Mouse (Mus musculus) embryonic facial prominence, embryonic 12.5 days (tissue): ENCODE measurements around the gene Atp6v1f. TPM values are rescaled to one million over a fixed set of nuclear protein-coding genes. Genes with fewer than 3 reads are reported as not detected.

ENCODE experiments used
- ATAC-seq: fragments of 200-750 bp; cut with Nextera tagmentation; 2 replicates; pipeline ENCODE4 v1.8.0; 2017; ENCODE audit not compliant: insufficient number of reproducible peaks, insufficient read depth, low FRiP score, low TSS enrichment
- H3K27ac ChIP-seq: fragments of 300-500 bp; sonication (generic); 2 replicates; pipeline ENCODE4 v1.5.1; 2016; ENCODE audit warnings: mild to moderate bottlenecking
- H3K27me3 ChIP-seq: fragments of 300-500 bp; sonication (generic); 2 replicates; pipeline ENCODE4 v1.6.1; 2016; ENCODE audit warnings: mild to moderate bottlenecking, moderate library complexity
- H3K36me3 ChIP-seq: fragments of 300-500 bp; sonication (generic); 2 replicates; pipeline ENCODE4 v1.6.1; 2016; ENCODE audit warnings: mild to moderate bottlenecking
- H3K4me1 ChIP-seq: fragments of 300-500 bp; sonication (generic); 2 replicates; pipeline ENCODE4 v1.6.1; 2016
- H3K4me2 ChIP-seq: fragments of 300-500 bp; sonication (generic); replicated peaks from 2 replicates; pipeline ENCODE4 v1.6.1; 2016; ENCODE audit warnings: mild to moderate bottlenecking, moderate library complexity
- H3K4me3 ChIP-seq: fragments of 300-500 bp; sonication (generic); 2 replicates; pipeline ENCODE4 v1.5.1; 2016; ENCODE audit warnings: mild to moderate bottlenecking
- H3K9ac ChIP-seq: fragments of 300-500 bp; sonication (generic); 2 replicates; pipeline ENCODE4 v1.6.1; 2016; ENCODE audit warnings: mild to moderate bottlenecking, moderate library complexity
- H3K9me3 ChIP-seq: fragments of 300-500 bp; sonication (generic); 2 replicates; pipeline ENCODE4 v1.6.1; 2016; ENCODE audit warnings: mild to moderate bottlenecking, moderate library complexity
- WGBS: fragments of 180-500 bp; shearing (Covaris S2); methylation state at CpG from one replicate; pipeline ENCODE4 v1.1.7; 2016; 5-methylcytosine and 5-hydroxymethylcytosine counted together
- polyA plus RNA-seq: library from polyadenylated mRNA; unstranded; fragments of >200 nt; fragmentation: Nextera tagmentation; extraction: Ambion mirVana; gene quantifications from 2 replicates; pipeline ENCODE4 v1.2.1, GENCODE M21; 2016

Atp6v1f gene
- polyA plus RNA-seq, 1 experiment from 2014 or later, result 196 TPM

DNA sequence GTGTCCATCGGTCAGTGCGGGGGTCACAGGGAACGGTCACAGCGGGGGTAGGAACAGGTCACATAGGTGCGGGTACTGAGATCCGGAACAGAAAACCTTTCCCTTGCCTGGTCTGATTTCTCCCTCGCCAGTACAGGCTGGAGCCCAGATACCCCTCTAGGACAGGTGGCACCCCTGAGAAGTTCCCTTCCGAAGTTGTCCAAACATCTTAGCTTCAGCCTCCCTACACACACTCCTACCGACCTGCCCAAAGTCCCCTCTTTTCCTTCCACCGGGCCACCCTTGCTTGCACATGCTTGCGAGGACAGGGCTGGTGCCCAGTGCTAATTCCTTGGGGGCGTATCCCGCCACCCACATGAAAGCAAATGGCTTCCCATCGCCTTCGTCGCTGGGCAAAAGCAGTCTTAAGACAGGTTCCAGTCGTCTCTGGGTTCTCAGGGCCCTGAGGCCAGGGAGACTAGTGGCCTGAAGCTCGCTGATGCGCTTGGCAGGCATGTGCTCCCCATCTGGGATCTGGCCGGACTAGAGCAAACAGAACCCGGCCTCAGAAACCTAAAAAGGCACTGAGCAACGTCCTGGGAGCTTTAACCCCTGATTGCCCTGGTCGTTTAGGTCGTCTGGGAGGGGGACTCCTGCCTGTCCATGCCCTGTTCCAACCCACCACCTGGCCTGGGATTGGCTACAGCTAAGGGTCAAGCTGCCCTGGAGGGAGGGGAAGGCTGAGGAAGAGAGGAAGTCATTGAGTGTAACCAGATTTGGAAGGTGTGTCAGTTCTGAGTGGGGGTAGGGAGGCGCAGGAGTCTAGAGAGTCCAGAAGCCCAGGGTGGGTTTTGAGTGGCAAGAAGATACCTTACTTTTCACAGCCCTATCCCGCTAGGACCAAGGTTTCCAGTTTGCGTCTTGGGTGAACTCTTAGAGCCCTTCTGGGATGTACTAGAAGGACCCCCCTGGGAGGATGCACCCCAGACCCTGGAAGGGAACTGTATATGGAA, 33.4 kb upstream of the Atp6v1f start:
- H3K4me3 ChIP-seq, result peak overlapping the region; percentile 50
- no peak for ATAC-seq
- H3K27me3 ChIP-seq, result peaks cover 30% of the 10 kb centered on the region
- 4% methylated on average over 27 of the region's 27 CpGs for WGBS
- peak overlapping the region; percentile 84 for H3K4me2 ChIP-seq
- peak overlapping the region; percentile 86; the same call in 1 of the 2 replicates for H3K27ac ChIP-seq
- H3K9ac ChIP-seq, result peak overlapping the region; percentile 56
- peaks cover 59% of the 10 kb centered on the region for H3K4me1 ChIP-seq
- 0 out of 2 replicates have a peak, but pooled peaks cover under 1% of the 10 kb centered on the region for H3K36me3 ChIP-seq
- no peaks in the 10 kb centered on the region for H3K9me3 ChIP-seq

DNA sequence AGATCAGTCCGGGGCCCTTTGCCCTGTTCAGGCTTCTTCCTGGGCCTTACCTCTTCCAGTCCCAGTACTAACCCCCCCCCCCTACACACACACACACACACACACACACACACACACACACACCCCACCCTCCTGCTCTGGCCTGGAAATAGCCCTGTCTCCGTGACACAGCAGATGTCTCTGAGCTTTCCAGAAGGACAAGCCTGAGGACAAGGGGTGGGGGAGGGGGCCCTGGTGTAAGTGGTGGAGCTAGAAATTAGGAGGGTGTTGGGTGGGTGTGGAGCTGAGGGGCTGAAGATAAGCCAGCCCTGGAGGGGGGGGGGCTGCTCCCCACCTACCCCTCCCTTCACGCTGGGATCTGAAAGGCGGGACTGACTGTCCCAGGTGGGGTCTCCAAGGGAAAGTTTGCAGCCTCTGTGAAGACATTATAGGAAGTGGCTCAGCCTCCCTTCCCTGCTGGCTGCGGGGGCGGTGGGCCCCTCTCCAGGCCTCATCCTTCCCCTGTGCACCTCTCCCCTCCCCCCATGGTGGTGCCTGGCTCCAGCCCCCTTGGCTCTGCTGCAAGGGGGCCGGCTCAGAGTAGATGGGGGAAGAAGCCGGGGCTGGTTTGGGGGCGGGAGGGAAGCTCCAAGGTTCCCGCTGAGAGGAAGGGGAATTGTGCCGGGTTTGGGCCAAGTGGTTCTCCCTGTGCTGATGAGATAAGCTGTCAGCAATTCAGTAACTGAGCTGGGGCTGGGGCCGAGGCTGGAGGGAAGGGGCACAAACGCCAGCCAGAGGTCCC, 32.4 kb upstream of the Atp6v1f start:
- H3K4me3 ChIP-seq, result peak overlapping the region; percentile 50
- 0 out of 2 replicates have a peak, but pooled peaks cover 11% of the 10 kb centered on the region for H3K36me3 ChIP-seq
- WGBS, result 8% methylated on average over 12 of the region's 13 CpGs
- peak overlapping the region; percentile 86 for H3K27ac ChIP-seq
- peak; percentile 44 for ATAC-seq
- peak overlapping the region; percentile 41 for H3K9ac ChIP-seq
- H3K4me2 ChIP-seq, result peak overlapping the region; percentile 84
- peaks cover 59% of the 10 kb centered on the region for H3K4me1 ChIP-seq
- peaks cover 33% of the 10 kb centered on the region for H3K27me3 ChIP-seq
- H3K9me3 ChIP-seq, result no peaks in the 10 kb centered on the region

GRCm38 (mm10) chr6:29435940-29436451, 31.5 kb upstream of the Atp6v1f start:
- Histone ChIP-seq H3K36me3 (peaks cover 17% of the 10 kb centered on the region; the same call in 1 of the 2 replicates), H3K9ac (peak overlapping the region; percentile 41), H3K9me3 (no peaks in the 10 kb centered on the region), H3K4me2 (peak overlapping the region; percentile 84), H3K27ac (peak overlapping the region; percentile 86), H3K27me3 (peaks cover 33% of the 10 kb centered on the region), H3K4me1 (peaks cover 54% of the 10 kb centered on the region), H3K4me3 (peak overlapping the region; percentile 50)
- WGBS, result 11% methylated on average over 6 of the region's 6 CpGs
- ATAC-seq, result peak; percentile 43

GRCm38 (mm10) chr6:29436461-29436934, 31.0 kb upstream of the Atp6v1f start:
- Histone ChIP-seq H3K36me3 (peaks cover 20% of the 10 kb centered on the region; the same call in 1 of the 2 replicates), H3K9ac (0 out of 2 replicates have a peak overlapping the region, but pooled peaks have one; percentile 41), H3K9me3 (no peaks in the 10 kb centered on the region), H3K4me3 (peak overlapping the region; percentile 50), H3K4me1 (peaks cover 49% of the 10 kb centered on the region), H3K27me3 (peaks cover 30% of the 10 kb centered on the region), H3K4me2 (peak overlapping the region; percentile 84), H3K27ac (peak overlapping the region; percentile 86)
- peak; percentile 30 for ATAC-seq
- WGBS, result 10% methylated on average over 11 of the region's 11 CpGs

- no peak overlapping the region for H3K9ac ChIP-seq
- peaks cover 36% of the 10 kb centered on the region for H3K36me3 ChIP-seq
- H3K27ac ChIP-seq, result no peak overlapping the region
- no peaks in the 10 kb centered on the region for H3K9me3 ChIP-seq
- no peak overlapping the region for H3K4me3 ChIP-seq
- no peak for ATAC-seq
- H3K4me2 ChIP-seq, result no peak overlapping the region
- peaks cover 16% of the 10 kb centered on the region for H3K27me3 ChIP-seq
- 77% methylated on average over 4 of the region's 4 CpGs for WGBS
- H3K4me1 ChIP-seq, result peaks cover 30% of the 10 kb centered on the region
These were observed 28.3 kb upstream of the Atp6v1f start for GRCm38 (mm10) chr6:29439251-29439650.

- Histone ChIP-seq H3K4me3 (no peak overlapping the region), H3K27me3 (peaks cover 10% of the 10 kb centered on the region; the same call in 1 of the 2 replicates), H3K9me3 (no peaks in the 10 kb centered on the region), H3K4me2 (no peak overlapping the region), H3K27ac (no peak overlapping the region), H3K4me1 (peaks cover 25% of the 10 kb centered on the region), H3K9ac (no peak overlapping the region), H3K36me3 (peaks cover 38% of the 10 kb centered on the region)
- 88% methylated on average over 6 of the region's 6 CpGs for WGBS
- ATAC-seq, result no peak
These were observed 27.7 kb upstream of the Atp6v1f start for GRCm38 (mm10) chr6:29439789-29440188.

DNA sequence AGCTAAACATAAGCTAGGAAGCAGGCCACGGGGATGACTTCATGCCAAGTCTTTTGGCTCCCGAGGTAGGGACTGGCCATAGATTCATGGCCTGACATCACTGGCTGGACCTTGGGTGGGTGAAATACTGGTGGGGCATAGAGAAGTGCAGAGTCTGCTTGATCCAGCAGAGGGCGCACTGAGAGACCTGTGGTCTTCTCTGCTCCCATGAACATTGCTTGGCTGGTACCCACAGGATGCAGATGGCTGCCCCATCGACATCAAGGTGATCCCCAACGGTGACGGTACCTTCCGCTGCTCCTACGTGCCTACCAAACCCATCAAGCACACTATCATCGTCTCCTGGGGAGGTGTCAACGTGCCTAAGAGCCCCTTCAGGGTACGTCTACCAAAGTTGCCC, 22.7 kb upstream of the Atp6v1f start:
- Histone ChIP-seq H3K9ac (no peak overlapping the region), H3K27me3 (no peaks in the 10 kb centered on the region), H3K4me2 (no peak overlapping the region), H3K9me3 (no peaks in the 10 kb centered on the region), H3K27ac (no peak overlapping the region), H3K4me1 (no peaks in the 10 kb centered on the region), H3K36me3 (peaks cover 72% of the 10 kb centered on the region), H3K4me3 (no peak overlapping the region)
- WGBS, result 74% methylated on average over 11 of the region's 11 CpGs
- ATAC-seq, result no peak

- no peak overlapping the region for H3K27ac ChIP-seq
- no peak overlapping the region for H3K4me3 ChIP-seq
- H3K4me1 ChIP-seq, result no peaks in the 10 kb centered on the region
- H3K4me2 ChIP-seq, result no peak overlapping the region
- H3K9ac ChIP-seq, result no peak overlapping the region
- no peaks in the 10 kb centered on the region for H3K9me3 ChIP-seq
- no peak for ATAC-seq
- H3K36me3 ChIP-seq, result peaks cover 67% of the 10 kb centered on the region
- H3K27me3 ChIP-seq, result no peaks in the 10 kb centered on the region
- WGBS, result 94% methylated on average over 7 of the region's 7 CpGs
These were observed 22.2 kb upstream of the Atp6v1f start for GRCm38 (mm10) chr6:29445354-29445753.

DNA sequence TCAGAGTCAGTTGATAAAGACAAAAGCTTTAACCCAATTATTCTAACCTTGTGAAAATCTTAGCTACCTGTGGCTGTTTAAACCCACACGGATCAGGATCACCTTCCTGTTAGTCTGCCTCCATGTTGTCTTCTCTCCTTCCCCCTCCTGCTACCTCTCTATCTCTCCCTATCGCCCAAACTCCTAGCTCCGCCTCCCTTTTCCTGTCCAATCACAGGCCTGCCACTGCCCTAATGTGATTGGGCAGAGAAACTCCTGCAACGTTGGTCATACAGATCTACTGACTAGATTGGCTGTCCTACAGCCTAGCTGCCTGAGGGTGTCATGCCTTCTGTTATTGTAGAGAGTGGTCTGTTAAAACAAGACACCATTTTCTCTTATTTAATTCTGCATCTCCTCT, 17.7 kb upstream of the Atp6v1f start:
- peaks cover 70% of the 10 kb centered on the region for H3K36me3 ChIP-seq

GRCm38 (mm10) chr6:29450667-29451066, 16.9 kb upstream of the Atp6v1f start:
- Histone ChIP-seq H3K4me3 (no peak overlapping the region), H3K27ac (no peak overlapping the region), H3K9ac (no peak overlapping the region), H3K4me1 (no peaks in the 10 kb centered on the region), H3K9me3 (no peaks in the 10 kb centered on the region), H3K36me3 (peaks cover 72% of the 10 kb centered on the region), H3K4me2 (no peak overlapping the region), H3K27me3 (no peaks in the 10 kb centered on the region)
- no peak for ATAC-seq
- WGBS, result 95% methylated on average over 6 of the region's 6 CpGs

More for the DNA sequence above, 17.7 kb upstream of the Atp6v1f start:
- Histone ChIP-seq H3K9ac (no peak overlapping the region), H3K4me2 (no peak overlapping the region), H3K27ac (no peak overlapping the region), H3K27me3 (no peaks in the 10 kb centered on the region), H3K9me3 (no peaks in the 10 kb centered on the region), H3K4me3 (no peak overlapping the region), H3K4me1 (no peaks in the 10 kb centered on the region)
- WGBS, result 27% methylated on average over 4 of the region's 4 CpGs
- ATAC-seq, result no peak

DNA sequence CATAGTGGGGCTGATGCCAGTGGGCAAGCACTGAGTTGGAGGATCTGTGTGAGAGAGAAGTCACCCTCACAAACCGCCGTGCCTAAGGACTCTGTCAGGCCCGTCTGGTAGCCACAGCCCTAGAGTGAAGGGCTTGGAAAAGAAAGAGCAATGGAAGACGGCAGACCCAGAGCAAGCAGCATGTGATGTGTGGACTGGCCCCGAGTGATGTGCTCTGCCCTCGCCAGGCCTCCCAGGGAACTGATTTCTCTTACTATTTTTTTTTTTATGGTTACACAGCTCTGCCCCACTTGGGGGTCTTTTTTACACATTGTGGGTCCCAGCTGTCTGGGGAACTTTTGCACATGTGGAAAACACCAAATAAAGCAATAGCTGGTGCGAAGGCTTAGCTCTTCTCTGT, 6.0 kb upstream of the Atp6v1f start:
- Histone ChIP-seq H3K36me3 (peaks cover 37% of the 10 kb centered on the region), H3K4me2 (no peak overlapping the region), H3K27ac (no peak overlapping the region), H3K9ac (no peak overlapping the region), H3K4me3 (no peak overlapping the region), H3K4me1 (no peaks in the 10 kb centered on the region), H3K27me3 (no peaks in the 10 kb centered on the region), H3K9me3 (no peaks in the 10 kb centered on the region)
- no peak for ATAC-seq
- 60% methylated on average over 7 of the region's 7 CpGs for WGBS
